Mouse (Mus musculus) embryo, embryonic 11.5 days (tissue): ENCODE data around the gene Slc9a8.

Experiments used
- DNase-seq: peaks from one replicate; pipeline ENCODE4 v3.0.0-alpha.2; 2012; ENCODE audit warnings: low read depth, low spot score

The Slc9a8 gene

DNA sequence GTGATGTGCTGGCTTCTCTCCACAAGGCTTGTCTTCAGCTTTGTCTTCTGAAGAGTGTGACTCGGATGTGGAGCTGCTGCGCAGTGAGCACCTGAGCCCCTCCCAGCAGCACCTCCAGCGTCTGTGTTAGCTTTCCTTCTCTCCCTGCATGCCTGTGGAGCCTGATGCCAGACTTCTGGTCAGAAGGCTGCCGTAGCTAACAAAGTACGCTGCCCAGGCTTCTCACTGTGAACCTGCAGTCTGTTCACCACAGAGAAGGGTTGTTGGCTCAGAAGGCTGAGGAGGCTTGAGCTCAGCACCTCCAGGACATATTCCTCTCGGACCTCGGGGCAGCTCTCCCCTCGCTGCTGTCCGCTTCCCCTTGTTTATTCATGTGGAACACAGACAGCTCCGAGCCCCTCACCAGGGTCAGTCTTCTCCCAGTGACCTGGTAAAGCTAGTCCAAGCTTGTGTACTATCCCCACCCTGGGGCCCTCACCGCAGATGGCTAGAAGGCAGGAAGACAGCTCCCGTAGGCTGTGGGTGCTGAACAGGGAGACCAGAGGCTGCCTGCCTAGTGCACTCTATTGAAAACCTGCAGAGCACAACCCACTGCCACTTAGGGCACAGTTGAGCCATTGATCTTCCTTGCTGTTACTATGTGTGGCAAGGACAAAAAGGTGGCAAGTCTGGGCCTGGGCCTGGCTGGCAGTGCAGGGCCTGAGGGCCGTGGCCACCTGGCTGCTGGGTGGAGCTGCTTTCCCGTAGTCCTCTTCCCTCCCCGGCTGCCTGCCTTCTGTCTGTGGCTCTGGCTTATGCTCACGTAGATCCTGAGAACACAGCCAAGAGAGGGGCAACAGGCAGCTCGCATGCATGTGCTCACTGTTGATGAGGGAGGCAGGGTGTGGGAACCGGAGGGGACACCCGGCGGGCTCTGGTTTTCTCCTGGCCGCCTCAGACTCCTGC, 28.1 kb downstream of the Slc9a8 start:
- no peak for DNase-seq

DNA sequence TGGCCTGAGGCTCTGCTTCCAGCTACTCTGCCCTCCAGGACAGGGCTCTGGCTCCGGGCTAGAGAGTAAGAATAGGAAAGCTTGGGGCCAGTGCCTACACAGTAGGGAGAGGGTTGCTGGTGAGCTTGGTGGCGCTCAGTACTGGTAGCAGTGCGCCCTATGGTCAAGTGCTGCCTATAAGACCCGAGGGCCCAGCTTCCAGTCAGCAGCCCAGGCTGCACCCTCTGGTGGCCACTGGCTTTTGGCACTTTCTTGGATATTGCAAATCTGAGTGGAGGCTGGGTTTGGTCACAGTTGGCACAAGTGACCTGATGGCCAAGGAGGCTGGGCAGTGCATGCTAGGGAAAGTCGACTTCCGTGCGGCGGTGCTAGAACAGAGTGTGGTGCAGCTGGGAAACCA, 29.1 kb downstream of the Slc9a8 start:
- no peak for DNase-seq

DNA sequence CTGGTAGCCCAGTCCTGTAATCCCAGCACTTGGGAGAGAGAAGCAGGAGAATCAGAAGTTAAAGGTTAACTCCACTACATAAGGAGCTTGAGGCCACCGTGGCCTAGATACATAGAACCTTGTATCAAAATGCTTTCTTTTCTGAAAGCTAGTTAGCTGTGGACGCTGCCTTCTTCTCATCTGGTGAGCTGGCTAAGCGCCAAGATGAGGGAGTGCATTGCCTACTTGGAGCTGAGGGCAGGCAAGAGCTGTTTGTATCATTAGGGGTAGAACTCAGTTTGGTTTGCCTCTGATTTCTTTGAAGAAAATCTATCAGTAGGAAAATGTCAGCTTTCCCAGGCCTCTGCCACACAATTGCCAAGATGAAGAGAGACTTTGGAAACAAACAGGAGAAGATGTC, 32.3 kb downstream of the Slc9a8 start:
- no peak for DNase-seq

DNA sequence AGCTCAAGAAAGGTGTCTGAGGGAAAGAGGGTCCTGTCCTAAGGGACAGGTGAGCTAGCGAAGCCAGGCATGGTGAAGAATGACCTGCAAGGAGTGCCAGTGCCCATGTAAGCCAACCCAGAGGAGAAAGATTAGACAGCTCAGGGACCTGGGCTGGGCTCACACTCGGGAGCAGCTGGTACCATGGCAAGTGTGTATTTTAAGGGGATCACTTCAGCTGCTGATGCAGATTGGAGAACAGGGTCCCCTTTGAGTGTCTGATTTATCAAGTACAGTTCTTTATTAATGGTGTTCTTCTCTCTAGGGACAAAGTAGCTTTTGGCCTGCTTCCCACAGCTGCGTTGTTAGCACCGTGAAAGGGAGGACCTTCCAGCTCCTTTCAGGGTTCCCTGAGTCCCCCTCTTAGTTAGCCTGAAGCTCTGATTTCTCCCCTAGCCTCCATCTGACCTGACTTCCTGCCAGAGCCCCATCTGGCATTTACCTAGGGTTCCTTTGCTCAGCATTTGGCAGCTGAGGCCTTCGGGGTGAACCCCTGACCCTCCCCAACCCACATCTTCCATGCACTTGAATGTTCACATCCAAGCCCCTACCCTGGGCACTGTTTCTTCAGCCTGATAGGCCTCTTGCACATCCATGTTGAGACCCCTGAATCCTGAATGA, 35.0 kb downstream of the Slc9a8 start:
- no peak for DNase-seq

DNA sequence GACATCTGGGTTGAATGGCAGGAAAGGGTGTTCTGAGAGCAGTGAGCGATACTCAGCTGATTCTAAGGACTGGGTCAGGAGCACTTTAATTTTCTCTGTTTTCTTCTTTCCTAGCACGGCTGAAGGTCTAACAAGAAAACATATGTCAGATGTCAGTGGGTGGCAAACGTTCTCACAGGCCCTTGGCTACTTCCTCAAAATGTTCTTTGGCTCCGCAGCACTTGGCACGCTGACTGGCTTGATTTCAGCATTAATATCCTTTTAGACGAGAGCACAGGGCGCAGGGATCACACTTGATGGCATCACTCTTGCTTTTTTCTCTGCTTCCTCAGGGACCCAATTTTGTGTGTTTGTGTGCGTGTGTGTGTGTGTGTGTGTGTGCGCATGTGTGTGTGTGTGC, 35.7 kb downstream of the Slc9a8 start:
- DNase-seq = no peak

DNA sequence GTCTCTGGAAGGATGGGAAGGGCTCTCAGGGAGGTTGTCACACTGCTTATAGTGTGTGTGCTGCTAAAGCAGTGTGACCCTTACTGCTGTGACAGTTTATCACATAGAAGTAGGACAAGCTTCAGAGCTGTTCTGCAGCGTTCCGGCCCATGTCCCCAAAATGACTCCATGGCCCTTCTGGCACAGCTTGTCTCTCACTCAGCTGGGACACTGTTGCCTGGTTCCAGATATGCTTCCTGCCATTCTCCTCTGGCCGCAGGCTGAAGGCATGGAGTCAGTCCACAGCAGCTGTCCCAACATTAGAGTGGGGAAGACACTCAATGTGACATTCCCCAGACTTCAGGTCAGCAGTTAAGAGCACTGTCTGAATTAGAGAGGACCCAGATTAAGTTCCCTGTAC, 37.0 kb downstream of the Slc9a8 start:
- no peak for DNase-seq

DNA sequence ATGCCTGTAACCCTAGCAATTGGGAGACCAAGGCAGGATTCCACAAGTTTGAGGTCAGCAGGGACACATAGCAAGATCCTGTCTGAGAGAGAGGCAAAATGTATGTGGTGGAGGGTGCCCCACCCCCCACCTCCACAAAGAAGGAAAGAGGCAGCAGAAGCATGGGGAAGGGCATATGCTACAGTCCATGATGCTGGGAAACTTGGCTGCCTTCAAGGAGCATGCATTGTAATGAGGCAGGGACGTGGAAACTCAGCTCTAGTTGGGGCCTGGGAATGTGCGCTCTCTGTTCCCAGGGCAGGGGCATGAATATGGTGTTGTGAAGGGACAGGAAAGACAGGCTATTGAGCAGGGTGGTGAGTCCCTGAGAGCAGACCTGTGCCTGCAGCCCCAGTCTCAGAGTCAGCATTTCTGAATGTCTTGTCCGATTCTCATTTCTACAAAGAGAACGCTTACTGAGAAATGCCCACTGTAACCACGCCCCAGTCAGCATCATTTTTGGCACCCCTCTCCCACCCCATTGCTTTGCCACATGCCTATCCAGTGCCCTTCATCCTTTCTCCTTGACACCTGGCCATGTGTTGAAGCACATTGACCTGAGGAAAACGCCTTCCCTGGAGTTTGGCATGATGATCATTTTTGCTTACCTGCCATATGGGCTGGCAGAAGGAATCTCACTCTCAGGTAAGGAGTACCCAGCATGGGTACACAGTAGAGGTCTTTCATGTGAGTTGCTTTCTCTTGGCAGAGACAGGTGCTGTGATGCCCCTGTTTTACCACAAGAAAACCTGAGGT, 37.8 kb downstream of the Slc9a8 start:
- DNase-seq = no peak

DNA sequence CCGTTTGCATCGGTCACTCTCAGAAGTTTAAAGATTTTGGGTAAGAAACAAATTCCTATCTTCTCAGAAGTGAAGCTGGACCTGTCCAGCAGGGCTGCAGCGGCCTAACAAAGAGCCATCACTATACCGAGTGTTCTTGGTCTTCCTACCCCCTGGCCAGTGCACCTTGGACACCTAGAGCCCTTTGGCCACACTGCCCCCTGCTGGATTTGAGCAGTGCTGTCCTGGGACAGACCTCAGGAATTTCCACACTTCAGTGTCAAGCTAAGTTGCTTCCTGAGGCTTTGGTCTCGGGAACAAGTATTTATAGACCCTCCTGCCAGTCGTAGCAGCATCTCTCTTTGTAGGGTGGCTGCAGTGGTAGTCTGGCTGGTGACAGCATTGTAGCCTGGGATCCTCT, 41.4 kb downstream of the Slc9a8 start:
- peak; percentile 27 for DNase-seq

DNA sequence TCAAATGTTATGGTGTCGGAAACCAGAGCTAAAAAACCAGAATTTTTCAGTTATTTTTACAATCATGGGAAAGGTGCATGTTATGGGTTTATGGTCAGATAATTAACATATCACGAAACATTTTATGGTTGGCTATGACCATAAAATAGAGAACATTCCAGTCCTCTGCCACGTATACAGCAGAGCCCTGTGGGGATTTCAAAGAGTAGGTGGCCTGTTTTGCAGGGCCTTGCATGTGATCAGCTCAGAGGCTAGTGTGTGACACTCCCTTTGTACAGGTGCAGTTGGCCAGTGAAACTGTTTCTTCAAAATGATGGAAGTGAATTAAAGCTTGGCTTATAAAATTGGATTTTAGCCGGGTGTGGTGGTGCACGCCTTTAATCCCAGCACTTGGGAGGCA, 42.3 kb downstream of the Slc9a8 start:
- no peak for DNase-seq

DNA sequence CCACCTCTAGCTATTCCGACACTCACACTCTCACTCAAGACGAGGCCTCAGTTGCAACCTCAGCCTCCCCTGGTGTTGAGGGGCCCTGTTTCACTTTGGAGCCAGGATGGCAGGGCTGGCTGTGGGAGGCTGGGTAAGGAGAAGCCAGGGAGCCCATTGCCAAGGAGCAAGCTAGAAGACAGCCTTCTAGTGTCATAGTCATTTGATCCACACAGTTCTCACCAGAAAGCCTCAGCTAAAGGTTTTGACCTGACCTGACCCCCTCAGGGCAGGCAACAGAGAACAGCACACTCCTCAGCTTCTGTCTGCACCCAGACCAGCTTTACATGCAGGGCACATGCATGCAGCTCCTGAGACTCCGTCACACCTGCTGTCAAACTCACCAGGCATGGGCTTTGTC, 44.4 kb downstream of the Slc9a8 start:
- DNase-seq = no peak

DNA sequence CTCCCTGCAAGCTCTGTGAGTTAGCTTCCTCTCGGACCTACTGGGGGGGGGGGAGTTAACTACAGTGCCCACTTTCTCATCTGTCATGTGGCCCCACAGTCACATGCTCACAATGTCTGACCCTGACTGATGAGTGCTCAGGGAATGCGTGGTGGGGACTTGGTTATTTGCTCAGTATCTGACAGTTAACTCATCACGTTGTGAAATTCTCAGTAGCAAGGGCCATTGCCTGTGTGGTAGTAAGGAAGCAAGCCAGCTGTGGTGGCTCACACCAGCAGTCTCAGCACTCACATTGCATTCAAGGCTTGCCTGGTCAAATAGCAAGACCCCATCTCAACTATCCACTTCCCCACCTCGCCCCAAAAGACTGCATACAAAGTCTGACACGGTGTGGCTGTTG, 45.7 kb downstream of the Slc9a8 start:
- no peak for DNase-seq

DNA sequence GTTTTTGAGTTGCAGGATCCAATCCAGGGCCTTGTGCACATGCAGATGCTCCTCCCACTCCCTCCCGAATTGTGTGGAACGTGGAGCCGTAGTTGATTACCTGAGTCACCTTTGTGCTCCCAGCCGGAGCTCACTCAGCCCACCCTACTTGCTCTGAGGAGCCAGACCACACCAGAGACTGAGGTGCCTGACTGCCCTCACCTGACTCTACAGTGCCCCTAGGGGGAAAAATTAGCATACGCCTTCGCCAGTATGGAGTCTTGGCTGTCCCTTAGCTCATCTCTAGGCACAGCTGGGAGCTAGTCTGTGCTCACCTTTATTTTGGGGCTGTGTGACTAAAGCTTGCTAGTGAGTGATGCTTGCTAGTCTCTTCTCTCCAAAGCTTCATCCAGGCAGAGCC, 46.9 kb downstream of the Slc9a8 start:
- no peak for DNase-seq

DNA sequence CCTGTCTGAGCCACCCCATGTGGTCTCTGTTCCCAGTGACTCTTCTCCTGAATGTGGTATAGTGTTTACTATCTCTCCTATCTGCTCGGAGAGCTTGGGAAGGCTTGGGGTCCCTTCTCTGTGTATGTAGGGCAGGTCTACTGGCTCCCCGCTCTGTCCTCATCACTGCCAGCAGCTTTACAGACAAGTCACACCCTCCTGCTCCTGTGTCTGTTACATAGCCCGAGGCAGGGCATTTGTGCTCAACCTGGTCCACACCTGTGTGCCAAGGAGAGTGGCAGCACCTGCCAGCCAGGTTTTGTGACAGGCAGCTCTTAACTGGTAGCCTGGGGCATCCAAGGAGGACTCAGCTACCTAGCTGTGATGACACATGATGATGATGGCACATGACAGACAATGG, 49.1 kb downstream of the Slc9a8 start:
- no peak for DNase-seq

DNA sequence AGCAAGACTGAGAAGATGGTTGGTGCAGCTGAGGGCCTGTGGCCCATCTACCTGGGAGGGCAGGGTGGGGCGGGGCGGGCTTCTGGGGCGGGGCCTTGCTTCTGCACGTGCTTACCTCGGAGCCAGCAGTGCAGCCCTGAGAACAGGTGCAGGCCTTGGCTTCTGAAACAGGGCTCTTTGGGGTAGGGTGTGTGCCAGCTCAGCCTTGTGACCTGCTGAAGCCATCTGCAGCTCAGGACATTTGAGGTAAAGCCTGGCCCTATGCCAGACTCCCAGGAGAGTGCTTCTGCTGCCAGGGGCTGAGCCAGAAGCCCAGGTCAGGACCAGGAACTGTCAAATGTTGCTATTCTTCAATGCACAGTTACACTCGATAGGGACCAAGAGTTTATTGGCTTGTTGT, 50.1 kb downstream of the Slc9a8 start:
- no peak for DNase-seq

DNA sequence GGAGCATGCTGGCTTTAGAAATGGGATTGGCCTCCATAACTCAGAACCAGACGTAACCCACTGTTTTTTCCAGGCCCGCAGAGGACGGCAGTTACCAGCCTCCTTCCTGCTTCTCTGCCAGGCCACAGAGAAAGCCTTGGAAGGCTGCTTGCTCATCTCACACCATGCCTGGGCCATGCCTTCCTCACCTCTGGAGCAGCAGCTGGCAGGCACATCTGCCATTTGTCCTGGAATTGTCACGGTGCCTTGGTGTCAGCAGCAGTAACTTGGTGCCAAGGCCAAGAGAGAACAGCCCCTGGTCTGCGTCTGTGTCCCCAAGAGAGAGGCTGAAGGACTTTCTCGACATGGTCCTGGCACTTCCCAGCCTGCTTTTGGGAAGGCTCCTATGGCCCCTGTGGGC, 52.7 kb downstream of the Slc9a8 start:
- DNase-seq = no peak

DNA sequence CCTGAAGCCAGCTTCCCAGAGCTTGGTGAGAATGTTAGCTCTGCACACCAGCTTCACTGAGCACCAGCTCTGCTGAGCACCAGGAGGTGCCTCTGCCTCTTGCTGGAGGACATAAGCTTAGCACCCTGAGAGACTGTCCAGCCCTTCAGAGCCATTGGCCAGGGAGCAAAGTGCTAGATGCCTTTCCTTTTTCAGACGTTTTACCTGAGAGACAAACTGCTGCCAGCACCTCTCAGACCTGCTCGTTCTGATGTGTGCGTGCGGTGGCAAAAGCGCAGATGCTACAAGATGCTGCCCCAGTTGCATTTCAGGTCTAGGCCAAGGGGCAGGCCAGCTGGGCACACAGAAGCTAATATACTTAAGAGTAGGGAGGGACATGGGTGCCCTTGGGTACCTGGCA, 54.1 kb downstream of the Slc9a8 start:
- DNase-seq = no peak

DNA sequence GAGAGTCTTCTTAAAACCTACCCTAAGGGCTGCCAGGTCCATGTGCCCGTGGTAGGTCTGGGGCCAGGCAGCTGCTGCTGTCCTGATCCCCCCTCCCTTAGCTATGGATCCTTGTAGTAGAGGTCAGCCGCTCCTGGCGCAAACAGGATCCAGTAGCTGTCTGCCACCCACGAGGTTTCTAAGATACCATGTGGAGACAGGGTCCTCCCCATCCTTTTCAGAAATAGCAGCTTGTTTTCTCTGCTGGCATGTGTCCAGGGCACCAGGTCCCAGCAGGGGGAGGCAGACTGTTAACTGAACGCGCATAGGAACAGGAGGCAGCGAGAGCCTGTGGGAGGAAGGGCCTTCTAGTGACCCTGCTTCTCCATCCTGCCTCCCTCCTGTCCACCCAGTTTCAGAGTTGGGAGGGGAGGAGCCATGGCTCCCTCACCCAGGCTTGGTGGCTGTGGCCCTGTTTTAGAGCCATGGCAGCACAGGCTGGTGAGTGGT, 54.7 kb downstream of the Slc9a8 start:
- peak; percentile 23 for DNase-seq

DNA sequence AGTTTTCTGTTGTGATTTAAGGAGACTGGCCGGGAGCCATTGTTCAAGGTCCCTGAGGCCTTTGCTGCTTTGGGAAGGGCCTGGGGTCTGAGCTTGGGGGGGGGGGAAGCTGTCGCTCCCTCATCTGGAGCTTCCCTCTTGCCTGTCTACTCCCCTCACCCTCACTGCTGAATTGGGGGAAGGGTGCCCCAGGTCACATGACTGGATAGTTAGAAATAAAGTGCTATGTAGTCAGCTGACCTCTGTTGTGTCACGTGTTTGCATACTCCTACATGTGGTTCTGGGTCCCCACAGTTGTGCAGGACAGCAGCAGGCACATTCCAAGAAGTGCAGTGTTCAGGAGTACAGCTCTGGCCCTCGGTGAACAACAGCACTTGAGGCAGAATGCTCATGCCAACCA, 55.2 kb downstream of the Slc9a8 start:
- DNase-seq = no peak

DNA sequence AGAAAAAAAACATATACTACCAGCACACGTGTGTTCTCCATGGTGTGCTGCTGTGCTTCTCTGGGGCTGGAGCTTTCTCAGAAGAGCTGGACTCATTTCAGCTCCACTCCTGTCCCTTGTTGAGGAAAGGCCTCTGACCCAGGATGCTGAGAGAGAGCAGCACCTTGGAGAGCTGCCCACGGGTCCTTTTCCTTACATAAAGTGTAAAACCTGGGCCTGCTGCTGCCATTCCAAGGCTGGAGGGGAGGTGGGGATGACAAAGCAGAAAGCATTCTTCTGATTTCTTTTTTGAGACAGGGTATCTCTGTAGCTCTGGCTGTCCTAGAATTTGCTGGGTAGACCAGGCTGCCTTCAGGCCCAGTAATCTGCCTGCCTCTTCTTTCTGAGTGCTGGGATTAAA, 56.6 kb downstream of the Slc9a8 start:
- DNase-seq = no peak

DNA sequence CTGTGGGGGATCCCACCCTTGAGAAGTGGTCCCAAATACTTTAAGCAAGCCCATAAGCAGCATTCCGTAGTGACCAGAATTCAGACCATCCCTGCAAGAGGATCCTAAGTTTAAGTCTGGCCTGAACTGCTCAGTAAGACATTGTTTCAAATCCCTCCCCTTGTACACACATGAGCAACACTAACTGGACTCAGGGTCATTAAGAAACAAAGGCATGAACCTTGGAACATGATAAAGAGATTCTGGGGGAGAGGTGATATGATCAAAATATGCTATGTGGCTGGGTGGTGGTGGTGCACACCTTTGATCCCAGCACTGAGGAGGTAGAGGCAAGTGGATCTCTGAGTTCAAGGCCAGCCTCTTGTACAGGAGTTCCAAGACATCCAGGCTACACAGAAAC, 58.0 kb downstream of the Slc9a8 start:
- DNase-seq = no peak

DNA sequence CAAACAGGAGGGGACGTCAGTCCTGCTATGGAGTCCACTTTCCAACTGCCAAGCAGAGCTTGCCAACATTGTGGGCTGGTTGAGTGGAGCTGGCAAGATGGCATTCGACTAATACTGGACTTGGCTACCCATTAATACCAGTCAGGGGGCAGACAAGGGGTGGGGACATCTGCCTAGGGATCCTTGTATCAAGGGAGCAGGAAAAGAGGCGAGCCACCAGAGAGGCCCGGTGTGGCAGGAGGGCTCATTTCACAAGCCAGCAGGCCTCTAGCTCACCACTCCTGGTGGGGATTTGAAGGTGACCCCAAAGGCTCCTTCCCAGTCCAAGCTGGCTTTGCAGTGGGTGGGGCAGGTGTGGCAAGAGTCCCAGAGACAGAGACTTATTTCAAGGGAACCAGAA, 61.2 kb downstream of the Slc9a8 start:
- DNase-seq = no peak
